Mouse (Mus musculus): ENCODE data around the gene Pacs2. TPM values are rescaled to one million over a fixed set of nuclear protein-coding genes. Genes with fewer than 3 reads are reported as not detected.

Pacs2 gene
- total and polyA plus RNA-seq, 3 experiments = 34.8 to 37.5 (median 34.9) TPM

- no peak overlapping the region for H3K4me3 ChIP-seq
- H3K27ac ChIP-seq = no peak overlapping the region
- H3K4me1 ChIP-seq (ENCODE audit: control insufficient read depth, insufficient read depth, low read length) = peaks cover 22% of the 10 kb centered on the region
- no peaks in the 10 kb centered on the region for H3K27me3 ChIP-seq (ENCODE audit: control insufficient read depth, insufficient read depth, low read length)
- H3K9ac ChIP-seq (ENCODE audit: low read depth, low read length) = no peak overlapping the region
- H3K36me3 ChIP-seq (ENCODE audit: control insufficient read depth, insufficient read depth, low read length) = no peaks in the 10 kb centered on the region
- no peak for TF ChIP-seq CTCF (IDR thresholded peaks at IDR 0.05)
- 0 out of 2 replicates have a peak, but pooled peaks have one; percentile 37 for TF ChIP-seq EP300 (IDR thresholded peaks at IDR 0.05; ENCODE audit: insufficient read depth, low read depth, low read length)
- no peak for TF ChIP-seq POLR2A (IDR thresholded peaks at IDR 0.05; ENCODE audit: insufficient read depth, low read depth, low read length)
- intact Hi-C loops (cut with DNase I) = no loop called here
- H3K79me2 ChIP-seq (replicated peaks; ENCODE audit: control insufficient read depth, insufficient read depth, low read length) = peaks cover 3% of the 10 kb centered on the region; the same call in 1 of the 2 replicates
- WGBS = 55% methylated on average over 9 of the region's 9 CpGs
- peak in 1 of 2 experiments; percentile 35 for DNase-seq
Observed at GRCm38 (mm10) chr12:113028898-113029297, 14.6 kb downstream of the Pacs2 start.

- Histone ChIP-seq H3K4me1 (ENCODE audit: control insufficient read depth, insufficient read depth, low read length) (peaks cover 24% of the 10 kb centered on the region), H3K27ac (no peak overlapping the region), H3K79me2 (replicated peaks; ENCODE audit: control insufficient read depth, insufficient read depth, low read length) (0 out of 2 replicates have a peak, but pooled peaks cover 2% of the 10 kb centered on the region), H3K4me3 (no peak overlapping the region), H3K27me3 (ENCODE audit: control insufficient read depth, insufficient read depth, low read length) (no peaks in the 10 kb centered on the region), H3K36me3 (ENCODE audit: control insufficient read depth, insufficient read depth, low read length) (no peaks in the 10 kb centered on the region), H3K9ac (ENCODE audit: low read depth, low read length) (no peak overlapping the region)
- intact Hi-C loops (cut with DNase I) = no loop called here
- WGBS = 79% methylated on average over 4 of the region's 4 CpGs
- no peak for DNase-seq
- TF ChIP-seq EP300 (IDR thresholded peaks at IDR 0.05; ENCODE audit: insufficient read depth, low read depth, low read length) = no peak
- TF ChIP-seq CTCF (IDR thresholded peaks at IDR 0.05) = no peak
- TF ChIP-seq POLR2A (IDR thresholded peaks at IDR 0.05; ENCODE audit: insufficient read depth, low read depth, low read length) = no peak
Observed at GRCm38 (mm10) chr12:113030046-113030445, 15.7 kb downstream of the Pacs2 start.

GRCm38 (mm10) chr12:113030993-113031392 is 16.7 kb downstream of the Pacs2 start:
- TF ChIP-seq EP300 (IDR thresholded peaks at IDR 0.05; ENCODE audit: insufficient read depth, low read depth, low read length) (no peak), POLR2A (IDR thresholded peaks at IDR 0.05; ENCODE audit: insufficient read depth, low read depth, low read length) (no peak), CTCF (IDR thresholded peaks at IDR 0.05) (no peak)
- H3K27ac ChIP-seq = peak overlapping the region; percentile 33

GRCm38 (mm10) chr12:113031441-113031840 is 17.1 kb downstream of the Pacs2 start:
- Histone ChIP-seq H3K9ac (ENCODE audit: low read depth, low read length) (no peak overlapping the region), H3K4me3 (no peak overlapping the region), H3K4me1 (ENCODE audit: control insufficient read depth, insufficient read depth, low read length) (peaks cover 26% of the 10 kb centered on the region), H3K27me3 (ENCODE audit: control insufficient read depth, insufficient read depth, low read length) (no peaks in the 10 kb centered on the region), H3K36me3 (ENCODE audit: control insufficient read depth, insufficient read depth, low read length) (no peaks in the 10 kb centered on the region), H3K79me2 (replicated peaks; ENCODE audit: control insufficient read depth, insufficient read depth, low read length) (no peaks in the 10 kb centered on the region), H3K27ac (peak overlapping the region; percentile 33)
- intact Hi-C loops (cut with DNase I) = no loop called here
- WGBS = 69% methylated on average over 6 of the region's 6 CpGs
- no peak for TF ChIP-seq POLR2A (IDR thresholded peaks at IDR 0.05; ENCODE audit: insufficient read depth, low read depth, low read length)
- no peak for TF ChIP-seq EP300 (IDR thresholded peaks at IDR 0.05; ENCODE audit: insufficient read depth, low read depth, low read length)
- no peak for TF ChIP-seq CTCF (IDR thresholded peaks at IDR 0.05)
- DNase-seq = no peak

More at GRCm38 (mm10) chr12:113030993-113031392, 16.7 kb downstream of the Pacs2 start:
- no peaks in the 10 kb centered on the region for H3K36me3 ChIP-seq (ENCODE audit: control insufficient read depth, insufficient read depth, low read length)
- intact Hi-C loops (cut with DNase I) = no loop called here
- DNase-seq = peak in 1 of 2 experiments; percentile 25
- H3K9ac ChIP-seq (ENCODE audit: low read depth, low read length) = no peak overlapping the region
- H3K4me1 ChIP-seq (ENCODE audit: control insufficient read depth, insufficient read depth, low read length) = peaks cover 26% of the 10 kb centered on the region
- H3K79me2 ChIP-seq (replicated peaks; ENCODE audit: control insufficient read depth, insufficient read depth, low read length) = no peaks in the 10 kb centered on the region
- 65% methylated on average over 9 of the region's 9 CpGs for WGBS
- no peaks in the 10 kb centered on the region for H3K27me3 ChIP-seq (ENCODE audit: control insufficient read depth, insufficient read depth, low read length)
- no peak overlapping the region for H3K4me3 ChIP-seq

GRCm38 (mm10) chr12:113032296-113033250 is 18.3 kb downstream of the Pacs2 start:
- Histone ChIP-seq H3K9ac (ENCODE audit: low read depth, low read length) (no peak overlapping the region), H3K4me3 (no peak overlapping the region), H3K4me1 (ENCODE audit: control insufficient read depth, insufficient read depth, low read length) (peaks cover 24% of the 10 kb centered on the region), H3K27me3 (ENCODE audit: control insufficient read depth, insufficient read depth, low read length) (no peaks in the 10 kb centered on the region), H3K79me2 (replicated peaks; ENCODE audit: control insufficient read depth, insufficient read depth, low read length) (no peaks in the 10 kb centered on the region), H3K36me3 (ENCODE audit: control insufficient read depth, insufficient read depth, low read length) (no peaks in the 10 kb centered on the region), H3K27ac (peak overlapping the region; percentile 32)
- WGBS = 65% methylated on average over 11 of the region's 11 CpGs
- DNase-seq = peak; percentile 63 to 69
- intact Hi-C loops (cut with DNase I) = no loop called here
- TF ChIP-seq POLR2A (IDR thresholded peaks at IDR 0.05; ENCODE audit: insufficient read depth, low read depth, low read length) (no peak), CTCF (IDR thresholded peaks at IDR 0.05) (peak; percentile 28), EP300 (IDR thresholded peaks at IDR 0.05; ENCODE audit: insufficient read depth, low read depth, low read length) (0 out of 2 replicates have a peak, but pooled peaks have one; percentile 7)

GRCm38 (mm10) chr12:113035093-113035492 is 20.8 kb downstream of the Pacs2 start:
- no peak overlapping the region for H3K27ac ChIP-seq
- H3K36me3 ChIP-seq (ENCODE audit: control insufficient read depth, insufficient read depth, low read length) = no peaks in the 10 kb centered on the region
- no peaks in the 10 kb centered on the region for H3K79me2 ChIP-seq (replicated peaks; ENCODE audit: control insufficient read depth, insufficient read depth, low read length)
- H3K27me3 ChIP-seq (ENCODE audit: control insufficient read depth, insufficient read depth, low read length) = no peaks in the 10 kb centered on the region
- peaks cover 16% of the 10 kb centered on the region for H3K4me1 ChIP-seq (ENCODE audit: control insufficient read depth, insufficient read depth, low read length)
- DNase-seq = no peak
- no peak overlapping the region for H3K4me3 ChIP-seq
- 54% methylated on average over 2 of the region's 2 CpGs for WGBS
- intact Hi-C loops (cut with DNase I) = no loop called here
- TF ChIP-seq CTCF (IDR thresholded peaks at IDR 0.05) (no peak), POLR2A (IDR thresholded peaks at IDR 0.05; ENCODE audit: insufficient read depth, low read depth, low read length) (no peak), EP300 (IDR thresholded peaks at IDR 0.05; ENCODE audit: insufficient read depth, low read depth, low read length) (peak; percentile 88)
- H3K9ac ChIP-seq (ENCODE audit: low read depth, low read length) = no peak overlapping the region
